Mouse (Mus musculus) small intestine, adult 2 months (tissue): ENCODE results near the gene Nfe2l1.
A peak's percentile ranks its signal among the peaks of the same experiment; 100 is the strongest.

ENCODE experiments used
- CTCF ChIP-seq: fragments of 200-500 bp; IDR thresholded peaks from 2 replicates; pipeline ENCODE4 v1.5.1; 2012; ENCODE audit warnings: low read depth, mild to moderate bottlenecking, control low read depth, inconsistent platforms, low read length, moderate library complexity, mixed read lengths; ENCODE audit not compliant: insufficient replicate concordance, insufficient read length; ENCODE audit errors: extremely low read depth
- POLR2A ChIP-seq: fragments of 200-500 bp; IDR thresholded peaks from 2 replicates; pipeline ENCODE4 v1.6.1; 2012; ENCODE audit warnings: low read depth, mild to moderate bottlenecking, control low read depth, inconsistent platforms, low read length, moderate library complexity

GRCm38 (mm10) chr11:96861878-96862289 is 32.1 kb upstream of the Nfe2l1 start:
- TF ChIP-seq CTCF (peak; percentile 83), POLR2A (no peak)
